Mouse (Mus musculus): ENCODE measurements around the gene Ksr1. TPM values are rescaled to one million over a fixed set of nuclear protein-coding genes. Genes with fewer than 3 reads are reported as not detected.

Ksr1 gene
- polyA plus RNA-seq, 1 experiment from 2014 or later: 4.4 TPM

- peak overlapping the region; percentile 89 for H3K27ac ChIP-seq (ENCODE audit: low read depth, low read length)
- 27% methylated on average over 5 of the region's 5 CpGs for WGBS (ENCODE audit: insufficient replicate concordance)
- H3K4me2 ChIP-seq: peak overlapping the region; percentile 37
- no peak overlapping the region for H3K4me3 ChIP-seq (ENCODE audit: low read depth, low read length)
- H3K4me1 ChIP-seq (ENCODE audit: control insufficient read depth, insufficient read depth, low read length): peaks cover 70% of the 10 kb centered on the region
- no peaks in the 10 kb centered on the region for H3K27me3 ChIP-seq (ENCODE audit: control insufficient read depth, insufficient read depth, low read length)
- no peaks in the 10 kb centered on the region for H3K9me3 ChIP-seq (replicated peaks; ENCODE audit: control insufficient read depth, low read length)
- ATAC-seq (replicated peaks; ENCODE audit: insufficient number of reproducible peaks, low FRiP score, low TSS enrichment): no peak
- H3K36me3 ChIP-seq (ENCODE audit: control insufficient read depth, insufficient read depth, low read length): no peaks in the 10 kb centered on the region
- peak overlapping the region; percentile 50 for H3K9ac ChIP-seq (ENCODE audit: low read depth, low read length)
Measured at GRCm38 (mm10) chr11:79059850-79060249, 86.4 kb downstream of the Ksr1 start.

- peak overlapping the region; percentile 89 for H3K27ac ChIP-seq (ENCODE audit: low read depth, low read length)
- peaks cover 70% of the 10 kb centered on the region for H3K4me1 ChIP-seq (ENCODE audit: control insufficient read depth, insufficient read depth, low read length)
- no peaks in the 10 kb centered on the region for H3K9me3 ChIP-seq (replicated peaks; ENCODE audit: control insufficient read depth, low read length)
- no peaks in the 10 kb centered on the region for H3K27me3 ChIP-seq (ENCODE audit: control insufficient read depth, insufficient read depth, low read length)
- no peak overlapping the region for H3K4me3 ChIP-seq (ENCODE audit: low read depth, low read length)
- WGBS (ENCODE audit: insufficient replicate concordance): 58% methylated on average over 4 of the region's 4 CpGs
- no peak for ATAC-seq (replicated peaks; ENCODE audit: insufficient number of reproducible peaks, low FRiP score, low TSS enrichment)
- no peak overlapping the region for H3K9ac ChIP-seq (ENCODE audit: low read depth, low read length)
- no peak overlapping the region for H3K4me2 ChIP-seq
- H3K36me3 ChIP-seq (ENCODE audit: control insufficient read depth, insufficient read depth, low read length): no peaks in the 10 kb centered on the region
Measured at GRCm38 (mm10) chr11:79059062-79059461, 87.1 kb downstream of the Ksr1 start.

- Histone ChIP-seq H3K27ac (ENCODE audit: low read depth, low read length) (peak overlapping the region; percentile 89), H3K36me3 (ENCODE audit: control insufficient read depth, insufficient read depth, low read length) (no peaks in the 10 kb centered on the region), H3K4me2 (no peak overlapping the region), H3K9ac (ENCODE audit: low read depth, low read length) (no peak overlapping the region; the same call in 1 of the 2 replicates), H3K27me3 (ENCODE audit: control insufficient read depth, insufficient read depth, low read length) (no peaks in the 10 kb centered on the region), H3K4me1 (ENCODE audit: control insufficient read depth, insufficient read depth, low read length) (peaks cover 67% of the 10 kb centered on the region), H3K4me3 (ENCODE audit: low read depth, low read length) (no peak overlapping the region), H3K9me3 (replicated peaks; ENCODE audit: control insufficient read depth, low read length) (no peaks in the 10 kb centered on the region)
- WGBS (ENCODE audit: insufficient replicate concordance): 84% methylated on average over 6 of the region's 6 CpGs
- ATAC-seq (replicated peaks; ENCODE audit: insufficient number of reproducible peaks, low FRiP score, low TSS enrichment): no peak
Measured at GRCm38 (mm10) chr11:79058610-79059009, 87.6 kb downstream of the Ksr1 start.

- H3K4me1 ChIP-seq (ENCODE audit: control insufficient read depth, insufficient read depth, low read length): peaks cover 68% of the 10 kb centered on the region
- H3K4me3 ChIP-seq (ENCODE audit: low read depth, low read length): no peak overlapping the region
- no peaks in the 10 kb centered on the region for H3K9me3 ChIP-seq (replicated peaks; ENCODE audit: control insufficient read depth, low read length)
- no peak for ATAC-seq (replicated peaks; ENCODE audit: insufficient number of reproducible peaks, low FRiP score, low TSS enrichment)
- no peak overlapping the region for H3K4me2 ChIP-seq
- H3K9ac ChIP-seq (ENCODE audit: low read depth, low read length): no peak overlapping the region; the same call in 1 of the 2 replicates
- H3K36me3 ChIP-seq (ENCODE audit: control insufficient read depth, insufficient read depth, low read length): no peaks in the 10 kb centered on the region
- WGBS (ENCODE audit: insufficient replicate concordance): 32% methylated on average over 4 of the region's 4 CpGs
- no peaks in the 10 kb centered on the region for H3K27me3 ChIP-seq (ENCODE audit: control insufficient read depth, insufficient read depth, low read length)
- peak overlapping the region; percentile 89 for H3K27ac ChIP-seq (ENCODE audit: low read depth, low read length)
Measured at GRCm38 (mm10) chr11:79057809-79058208, 88.4 kb downstream of the Ksr1 start.

- Histone ChIP-seq H3K27me3 (ENCODE audit: control insufficient read depth, insufficient read depth, low read length) (no peaks in the 10 kb centered on the region), H3K4me2 (no peak overlapping the region), H3K4me1 (ENCODE audit: control insufficient read depth, insufficient read depth, low read length) (peaks cover 64% of the 10 kb centered on the region), H3K27ac (ENCODE audit: low read depth, low read length) (peak overlapping the region; percentile 78; the same call in 1 of the 2 replicates), H3K4me3 (ENCODE audit: low read depth, low read length) (no peak overlapping the region), H3K9ac (ENCODE audit: low read depth, low read length) (no peak overlapping the region), H3K36me3 (ENCODE audit: control insufficient read depth, insufficient read depth, low read length) (no peaks in the 10 kb centered on the region), H3K9me3 (replicated peaks; ENCODE audit: control insufficient read depth, low read length) (no peaks in the 10 kb centered on the region)
- 63% methylated on average over 4 of the region's 4 CpGs for WGBS (ENCODE audit: insufficient replicate concordance)
- no peak for ATAC-seq (replicated peaks; ENCODE audit: insufficient number of reproducible peaks, low FRiP score, low TSS enrichment)
Measured at GRCm38 (mm10) chr11:79056891-79057290, 89.3 kb downstream of the Ksr1 start.

- no peaks in the 10 kb centered on the region for H3K36me3 ChIP-seq (ENCODE audit: control insufficient read depth, insufficient read depth, low read length)
- ATAC-seq (replicated peaks; ENCODE audit: insufficient number of reproducible peaks, low FRiP score, low TSS enrichment): no peak
- peaks cover 69% of the 10 kb centered on the region for H3K4me1 ChIP-seq (ENCODE audit: control insufficient read depth, insufficient read depth, low read length)
- no peaks in the 10 kb centered on the region for H3K9me3 ChIP-seq (replicated peaks; ENCODE audit: control insufficient read depth, low read length)
- no peak overlapping the region for H3K9ac ChIP-seq (ENCODE audit: low read depth, low read length)
- H3K27ac ChIP-seq (ENCODE audit: low read depth, low read length): no peak overlapping the region
- WGBS (ENCODE audit: insufficient replicate concordance): 61% methylated on average over 2 of the region's 2 CpGs
- H3K4me3 ChIP-seq (ENCODE audit: low read depth, low read length): no peak overlapping the region
- no peaks in the 10 kb centered on the region for H3K27me3 ChIP-seq (ENCODE audit: control insufficient read depth, insufficient read depth, low read length)
- H3K4me2 ChIP-seq: no peak overlapping the region
Measured at GRCm38 (mm10) chr11:79056027-79056426, 90.2 kb downstream of the Ksr1 start.

- ATAC-seq (replicated peaks; ENCODE audit: insufficient number of reproducible peaks, low FRiP score, low TSS enrichment): no peak
- H3K9me3 ChIP-seq (replicated peaks; ENCODE audit: control insufficient read depth, low read length): no peaks in the 10 kb centered on the region
- H3K27me3 ChIP-seq (ENCODE audit: control insufficient read depth, insufficient read depth, low read length): no peaks in the 10 kb centered on the region
- H3K4me3 ChIP-seq (ENCODE audit: low read depth, low read length): no peak overlapping the region
- peak overlapping the region; percentile 64; the same call in 1 of the 2 replicates for H3K27ac ChIP-seq (ENCODE audit: low read depth, low read length)
- WGBS (ENCODE audit: insufficient replicate concordance): 70% methylated on average over 8 of the region's 8 CpGs
- H3K9ac ChIP-seq (ENCODE audit: low read depth, low read length): no peak overlapping the region
- peaks cover 76% of the 10 kb centered on the region for H3K4me1 ChIP-seq (ENCODE audit: control insufficient read depth, insufficient read depth, low read length)
- no peaks in the 10 kb centered on the region for H3K36me3 ChIP-seq (ENCODE audit: control insufficient read depth, insufficient read depth, low read length)
- no peak overlapping the region for H3K4me2 ChIP-seq
Measured at GRCm38 (mm10) chr11:79055161-79055560, 91.0 kb downstream of the Ksr1 start.

- H3K9me3 ChIP-seq (replicated peaks; ENCODE audit: control insufficient read depth, low read length): no peaks in the 10 kb centered on the region
- H3K27ac ChIP-seq (ENCODE audit: low read depth, low read length): peak overlapping the region; percentile 64
- ATAC-seq (replicated peaks; ENCODE audit: insufficient number of reproducible peaks, low FRiP score, low TSS enrichment): peak; percentile 62
- no peak overlapping the region for H3K4me3 ChIP-seq (ENCODE audit: low read depth, low read length)
- 67% methylated on average over 9 of the region's 9 CpGs for WGBS (ENCODE audit: insufficient replicate concordance)
- no peak overlapping the region for H3K4me2 ChIP-seq
- H3K4me1 ChIP-seq (ENCODE audit: control insufficient read depth, insufficient read depth, low read length): peaks cover 69% of the 10 kb centered on the region
- no peaks in the 10 kb centered on the region for H3K36me3 ChIP-seq (ENCODE audit: control insufficient read depth, insufficient read depth, low read length)
- no peaks in the 10 kb centered on the region for H3K27me3 ChIP-seq (ENCODE audit: control insufficient read depth, insufficient read depth, low read length)
- no peak overlapping the region; the same call in 1 of the 2 replicates for H3K9ac ChIP-seq (ENCODE audit: low read depth, low read length)
Measured at GRCm38 (mm10) chr11:79054161-79055152, 91.8 kb downstream of the Ksr1 start.
